Mouse (Mus musculus) stomach, adult 2 months (tissue): ENCODE results near the gene BC080695. TPM values are rescaled to one million over a fixed set of nuclear protein-coding genes. Genes with fewer than 3 reads are reported as not detected.

Experiments used
- polyA plus RNA-seq: library from polyadenylated mRNA; depleted of rRNA; stranded (reverse); fragments of >200 nt; gene quantifications from 2 replicates; pipeline ENCODE4 v1.2.3, GENCODE M21; 2012; rRNA removed

BC080695 gene
- not detected in 2 replicates for polyA plus RNA-seq

GRCm38 (mm10) chr4:143551400-143551799 is at the start of gene BC080695, which contains the start of gene Gm13057:
BC080695 (plus strand) TSS chr4:143551700.
Gm13057 (plus strand) TSS chr4:143551709.

GRCm38 (mm10) chr4:143511043-143511442 is 40.5 kb upstream of the BC080695 start, which contains the start of gene Gm13043:
Gm13043 (plus strand) TSS chr4:143511343.

GRCm38 (mm10) chr4:143535654-143536053 is 15.8 kb upstream of the BC080695 start, which contains the start of gene Gm13040:
Gm13040 (plus strand) TSS chr4:143535954.

GRCm38 (mm10) chr4:143614703-143615102 is 63.2 kb downstream of the BC080695 start, which contains the start of gene Gm13083:
Gm13083 (plus strand) TSS chr4:143615003.

Other genes with a start within 250 kb of the BC080695 start
- gene Lrrc38, start 201.9 kb upstream of the BC080695 start, polyA plus RNA-seq = not detected in 2 replicates
- not detected in 2 replicates for gene Pramel1, start 157.3 kb upstream of the BC080695 start, polyA plus RNA-seq
- 1.6 and 2.3 TPM in 2 replicates for gene Pramef8, start 139.3 kb upstream of the BC080695 start, polyA plus RNA-seq
- gene Oog4, start 101.4 kb upstream of the BC080695 start, polyA plus RNA-seq = not detected in 2 replicates
- gene Gm13043, start 40.4 kb upstream of the BC080695 start, polyA plus RNA-seq = not detected in 2 replicates
- not detected in 2 replicates for gene Gm13040, start 15.7 kb upstream of the BC080695 start, polyA plus RNA-seq
- not detected in 2 replicates for gene Gm13057, start within 50 bp of the BC080695 start, polyA plus RNA-seq
- gene Gm13083, start 63.3 kb downstream of the BC080695 start, polyA plus RNA-seq = not detected in 2 replicates
- not detected in 2 replicates for gene Gm13088, start 105.5 kb downstream of the BC080695 start, polyA plus RNA-seq
- not detected in 2 replicates for gene Gm13089, start 151.0 kb downstream of the BC080695 start, polyA plus RNA-seq
- gene Gm13078, start 167.8 kb downstream of the BC080695 start, polyA plus RNA-seq = not detected in 2 replicates
- not detected in 2 replicates for gene Gm13023, start 237.7 kb downstream of the BC080695 start, polyA plus RNA-seq